Mouse (Mus musculus): ENCODE results near the gene Ifnl2. TPM values are rescaled to one million over a fixed set of nuclear protein-coding genes. Genes with fewer than 3 reads are reported as not detected.

Gene Ifnl2
- polyA plus RNA-seq (2015; fragmentation: Nextera tagmentation; extraction: Ambion mirVana): not detected in 2 replicates

GRCm38 (mm10) chr7:28510405-28510974 is at the start of gene Ifnl2:
Gene Ifnl2 (minus strand): TSS chr7:28510455.

DNA sequence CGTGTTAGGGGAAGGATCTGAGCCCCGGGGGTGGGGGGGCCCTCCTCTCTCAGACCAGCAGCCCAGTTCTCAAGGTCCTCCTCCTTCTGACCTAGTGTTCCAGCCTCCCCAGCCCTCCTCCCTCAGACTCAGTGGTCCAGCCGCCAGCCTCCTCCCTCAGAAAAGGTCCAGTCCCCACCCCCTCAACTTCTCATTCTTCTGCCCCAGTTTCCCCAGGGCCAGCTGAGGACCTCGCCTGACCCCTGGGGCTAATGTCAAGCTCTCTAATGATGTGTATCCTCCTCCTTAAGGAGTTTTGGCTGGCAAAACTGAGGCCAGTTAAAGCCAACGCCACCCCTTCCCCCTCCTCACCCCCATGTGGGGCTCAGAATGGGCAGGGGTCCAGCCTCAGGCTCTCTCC is 36.9 kb upstream of the Ifnl2 start, which contains the start of gene Nccrp1:
TSS of gene Nccrp1 (minus strand) at position 101 of the 400 bp plus-strand sequence.

DNA sequence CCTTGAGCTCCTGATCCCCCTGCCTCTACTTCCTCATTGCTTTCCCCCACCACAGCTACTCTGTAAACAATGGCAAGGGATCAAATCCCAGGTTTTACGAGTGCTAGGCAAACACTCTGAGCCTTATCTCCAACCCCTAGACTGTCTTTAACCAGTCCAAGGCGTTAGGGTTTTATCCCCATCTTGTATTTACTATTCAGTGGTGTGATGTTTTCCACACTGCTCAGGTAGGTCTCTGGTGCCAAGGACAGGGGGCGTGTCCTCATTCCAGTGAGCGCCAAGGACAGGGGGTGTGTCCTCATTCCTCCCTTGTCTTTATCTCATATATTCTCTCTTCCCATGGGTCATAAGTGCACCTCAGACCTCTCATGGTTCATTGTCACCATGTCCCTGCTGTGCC is 30.3 kb upstream of the Ifnl2 start, which contains the start of gene Sycn:
TSS of gene Sycn (plus strand) at position 360 of the 400 bp plus-strand sequence.

DNA sequence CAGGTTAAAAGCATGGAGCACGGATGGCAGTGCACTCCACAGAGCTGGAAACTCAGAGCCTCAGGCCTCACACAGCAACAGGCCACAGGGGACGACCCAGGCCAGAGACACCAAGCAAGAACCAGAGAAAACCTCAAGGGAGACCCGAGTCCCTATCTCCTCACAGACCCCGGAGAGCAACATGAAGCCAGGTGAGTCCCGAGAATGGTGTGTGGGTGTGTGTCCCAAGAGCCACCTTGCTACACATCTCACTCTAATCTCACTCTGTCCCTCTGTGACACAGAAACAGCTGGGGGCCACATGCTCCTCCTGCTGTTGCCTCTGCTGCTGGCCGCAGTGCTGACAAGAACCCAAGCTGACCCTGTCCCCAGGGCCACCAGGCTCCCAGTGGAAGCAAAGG is 12.3 kb upstream of the Ifnl2 start, which contains the start of gene Ifnl3:
TSS of gene Ifnl3 (plus strand) at position 301 of the 400 bp plus-strand sequence.

Other genes starting within 250 kb of the Ifnl2 start
- gene Eid2, start 242.6 kb downstream of the Ifnl2 start, polyA plus RNA-seq (2015; fragmentation: Nextera tagmentation; extraction: Ambion mirVana): 2.6 and 4.0 TPM in 2 replicates
- gene Eid2b, start 232.7 kb downstream of the Ifnl2 start, polyA plus RNA-seq (2015; fragmentation: Nextera tagmentation; extraction: Ambion mirVana): 7.9 and 9.2 TPM in 2 replicates
- 0.37 TPM in 1 of 2 replicates, not detected in the other for gene Selenov, start 219.3 kb downstream of the Ifnl2 start, polyA plus RNA-seq (2015; fragmentation: Nextera tagmentation; extraction: Ambion mirVana)
- 0.17 TPM in 1 of 2 replicates, not detected in the other for gene Dll3, start 208.2 kb downstream of the Ifnl2 start, polyA plus RNA-seq (2015; fragmentation: Nextera tagmentation; extraction: Ambion mirVana)
- gene Timm50, start 198.4 kb downstream of the Ifnl2 start, polyA plus RNA-seq (2015; fragmentation: Nextera tagmentation; extraction: Ambion mirVana): 59.0 and 64.6 TPM in 2 replicates
- gene Supt5, start 171.7 kb downstream of the Ifnl2 start, polyA plus RNA-seq (2015; fragmentation: Nextera tagmentation; extraction: Ambion mirVana): 43.2 and 47.1 TPM in 2 replicates
- gene Rps16, start 159.8 kb downstream of the Ifnl2 start, polyA plus RNA-seq (2015; fragmentation: Nextera tagmentation; extraction: Ambion mirVana): 718 and 753 TPM in 2 replicates
- 47.1 and 61.8 TPM in 2 replicates for gene Plekhg2, start 137.9 kb downstream of the Ifnl2 start, polyA plus RNA-seq (2015; fragmentation: Nextera tagmentation; extraction: Ambion mirVana)
- gene Zfp36, start 130.2 kb downstream of the Ifnl2 start, polyA plus RNA-seq (2015; fragmentation: Nextera tagmentation; extraction: Ambion mirVana): 49.3 and 49.5 TPM in 2 replicates
- 31.0 and 32.3 TPM in 2 replicates for gene Med29, start 117.7 kb downstream of the Ifnl2 start, polyA plus RNA-seq (2015; fragmentation: Nextera tagmentation; extraction: Ambion mirVana)
- 59.8 and 81.5 TPM in 2 replicates for gene Paf1, start 117.5 kb downstream of the Ifnl2 start, polyA plus RNA-seq (2015; fragmentation: Nextera tagmentation; extraction: Ambion mirVana)
- gene Gmfg, start 73.0 kb downstream of the Ifnl2 start, polyA plus RNA-seq (2015; fragmentation: Nextera tagmentation; extraction: Ambion mirVana): 15.1 and 21.8 TPM in 2 replicates
- 1.3 and 1.4 TPM in 2 replicates for gene Lrfn1, start 58.5 kb downstream of the Ifnl2 start, polyA plus RNA-seq (2015; fragmentation: Nextera tagmentation; extraction: Ambion mirVana)
- gene Ifnl3, start 12.4 kb upstream of the Ifnl2 start, polyA plus RNA-seq (2015; fragmentation: Nextera tagmentation; extraction: Ambion mirVana): not detected in 2 replicates
- gene Sycn, start 30.4 kb upstream of the Ifnl2 start, polyA plus RNA-seq (2015; fragmentation: Nextera tagmentation; extraction: Ambion mirVana): not detected in 2 replicates
- gene Nccrp1, start 36.8 kb upstream of the Ifnl2 start, polyA plus RNA-seq (2015; fragmentation: Nextera tagmentation; extraction: Ambion mirVana): 0.24 and 0.51 TPM in 2 replicates
- gene Samd4b, start 87.7 kb upstream of the Ifnl2 start, polyA plus RNA-seq (2015; fragmentation: Nextera tagmentation; extraction: Ambion mirVana): 14.6 and 20.1 TPM in 2 replicates
- gene Pak4, start 87.7 kb upstream of the Ifnl2 start, polyA plus RNA-seq (2015; fragmentation: Nextera tagmentation; extraction: Ambion mirVana): 24.3 and 28.8 TPM in 2 replicates
- gene Acp7, start 120.9 kb upstream of the Ifnl2 start, polyA plus RNA-seq (2015; fragmentation: Nextera tagmentation; extraction: Ambion mirVana): not detected in 2 replicates
- gene Fbxo27, start 182.4 kb upstream of the Ifnl2 start, polyA plus RNA-seq (2015; fragmentation: Nextera tagmentation; extraction: Ambion mirVana): 3.7 and 4.4 TPM in 2 replicates
- gene Fbxo17, start 206.3 kb upstream of the Ifnl2 start, polyA plus RNA-seq (2015; fragmentation: Nextera tagmentation; extraction: Ambion mirVana): 8.5 and 9.1 TPM in 2 replicates
- gene Mrps12, start 231.4 kb upstream of the Ifnl2 start, polyA plus RNA-seq (2015; fragmentation: Nextera tagmentation; extraction: Ambion mirVana): 105 and 106 TPM in 2 replicates
- 10.5 and 11.5 TPM in 2 replicates for gene Sars2, start 231.5 kb upstream of the Ifnl2 start, polyA plus RNA-seq (2015; fragmentation: Nextera tagmentation; extraction: Ambion mirVana)
- gene Ccer2, start 245.7 kb upstream of the Ifnl2 start, polyA plus RNA-seq (2015; fragmentation: Nextera tagmentation; extraction: Ambion mirVana): not detected in 2 replicates